Mouse (Mus musculus): Measurements from ENCODE around the gene Ckap4.
A peak's percentile ranks its signal among the peaks of the same experiment; 100 is the strongest.
"Not testable (repeated sequence)": the region's sequence is repeated elsewhere in the genome, so short reads cannot be mapped to it uniquely, and the experiment has no call there.

Gene Ckap4

DNA sequence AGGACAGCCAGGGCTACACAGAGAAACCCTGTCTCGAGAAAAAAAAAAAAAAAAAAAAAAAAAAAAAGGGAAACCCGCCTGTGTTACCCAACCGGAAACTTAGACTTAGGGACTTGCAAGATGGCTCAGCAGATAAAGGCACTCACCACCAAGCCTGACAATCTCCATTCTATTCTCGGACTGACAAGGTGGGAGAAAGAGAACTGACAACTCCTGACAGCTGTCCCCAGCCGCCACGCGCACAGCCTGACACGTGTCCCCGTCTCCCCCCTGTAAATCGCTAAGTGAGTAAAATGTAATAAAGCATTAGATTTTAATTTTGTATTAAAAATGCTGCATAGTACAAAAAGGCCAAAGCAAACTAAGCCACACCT is 16.0 kb upstream of the Ckap4 start:
- no peak for DNase-seq (ENCODE audit: extremely low read depth, insufficient read length, low spot score)

- no peak for DNase-seq (ENCODE audit: extremely low read depth, insufficient read length, low spot score)
Observed at GRCm38 (mm10) chr10:84549146-84549919, 15.5 kb upstream of the Ckap4 start.

- DNase-seq (ENCODE audit: extremely low read depth, insufficient read length, low spot score), result no peak
Observed at GRCm38 (mm10) chr10:84544841-84545610, 11.2 kb upstream of the Ckap4 start.

GRCm38 (mm10) chr10:84542802-84543658 is 9.2 kb upstream of the Ckap4 start:
- no peak for DNase-seq (ENCODE audit: extremely low read depth, insufficient read length, low spot score)

GRCm38 (mm10) chr10:84539651-84540050 is 5.8 kb upstream of the Ckap4 start:
- DNase-seq (ENCODE audit: extremely low read depth, insufficient read length, low spot score), result no peak

DNA sequence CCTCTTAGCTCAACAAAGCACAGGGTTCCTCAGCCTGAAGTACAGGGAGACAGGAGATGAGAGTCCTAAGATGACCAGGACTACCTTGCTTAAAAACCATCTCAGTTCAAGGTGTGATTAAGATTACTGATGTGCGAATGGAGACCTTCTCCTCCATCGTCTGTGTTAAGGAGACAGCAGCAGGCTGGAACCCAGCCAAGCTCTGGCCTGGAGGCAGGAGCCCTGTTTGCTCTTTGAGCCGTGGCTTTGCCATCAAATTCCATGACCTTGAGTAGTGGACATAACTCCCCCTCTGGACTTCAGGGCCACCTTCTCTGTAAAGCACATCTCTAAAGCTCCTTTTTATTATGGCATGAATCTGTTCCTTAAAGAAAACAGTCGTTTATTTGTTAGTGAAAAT is 2.0 kb upstream of the Ckap4 start:
- DNase-seq (ENCODE audit: extremely low read depth, insufficient read length, low spot score), result no peak

DNA sequence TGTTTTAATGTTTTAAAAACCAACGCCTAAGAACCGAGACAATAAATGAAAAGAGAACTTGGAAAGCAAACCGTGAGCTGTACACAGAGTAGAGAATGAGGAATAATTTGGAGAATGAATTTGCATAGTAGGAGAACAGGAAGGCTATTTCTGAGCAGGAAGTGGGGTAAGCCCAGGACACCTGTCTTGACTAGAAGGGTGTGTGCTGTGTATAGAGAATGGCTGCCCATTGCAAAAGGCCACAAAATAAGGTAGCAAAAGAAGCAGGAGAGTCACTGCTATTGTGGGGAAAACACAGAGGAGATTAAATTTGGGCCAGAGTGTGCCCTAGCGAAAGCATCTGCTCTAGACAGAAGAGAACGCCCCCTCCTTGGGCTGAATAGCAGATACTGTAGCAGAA is 1.6 kb upstream of the Ckap4 start:
- no peak for DNase-seq (ENCODE audit: extremely low read depth, insufficient read length, low spot score)

- DNase-seq (ENCODE audit: extremely low read depth, insufficient read length, low spot score), result peak; percentile 79
Observed at GRCm38 (mm10) chr10:84532911-84533882, 665 bp downstream of the Ckap4 start.

- DNase-seq (ENCODE audit: extremely low read depth, insufficient read length, low spot score), result peak; percentile 70
Observed at GRCm38 (mm10) chr10:84532191-84532889, 1.5 kb downstream of the Ckap4 start.

DNA sequence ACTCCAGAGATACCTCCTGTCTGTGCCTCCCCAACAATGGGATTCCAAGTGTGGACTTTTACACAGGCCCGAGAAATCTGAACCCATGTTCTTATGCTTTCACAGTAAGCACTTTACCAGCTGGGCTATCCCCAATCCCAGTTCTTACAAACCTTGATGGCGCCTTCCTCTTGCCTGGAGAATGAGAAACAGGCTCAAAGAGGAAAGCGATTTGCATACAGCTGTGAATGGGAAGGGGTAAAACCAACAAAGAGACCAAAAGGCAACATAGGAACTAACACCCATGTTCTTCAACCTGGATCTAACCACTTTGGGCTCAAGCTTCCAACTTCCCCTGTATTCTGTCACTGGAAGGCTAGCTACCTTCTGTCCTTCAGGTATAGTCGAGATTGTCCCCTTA is 2.3 kb downstream of the Ckap4 start:
- no peak for DNase-seq (ENCODE audit: extremely low read depth, insufficient read length, low spot score)

- DNase-seq (ENCODE audit: extremely low read depth, insufficient read length, low spot score), result no peak
Observed at GRCm38 (mm10) chr10:84530388-84530787, 3.5 kb downstream of the Ckap4 start.

DNA sequence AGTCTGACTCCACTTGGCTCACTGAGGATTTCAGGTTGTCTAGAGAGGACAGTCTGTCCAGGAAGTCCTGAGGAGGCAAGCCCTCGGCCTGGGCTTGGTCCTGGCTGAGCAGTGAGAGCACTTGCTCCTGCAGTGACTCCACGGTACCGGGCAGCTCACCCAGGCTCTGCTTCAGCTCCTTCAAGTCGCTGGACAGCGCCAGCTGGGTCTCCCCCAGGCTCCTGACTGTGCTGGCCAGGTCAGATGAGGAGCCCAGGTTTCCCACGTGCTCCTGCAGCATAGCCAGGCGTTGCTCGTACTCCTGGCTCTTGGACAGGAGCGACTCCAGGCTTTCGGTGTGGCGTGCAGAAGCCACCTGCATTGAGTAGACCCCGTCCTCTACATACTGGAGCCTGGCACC is 6.2 kb downstream of the Ckap4 start:
- peak; percentile 17 for DNase-seq (ENCODE audit: extremely low read depth, insufficient read length, low spot score)

DNA sequence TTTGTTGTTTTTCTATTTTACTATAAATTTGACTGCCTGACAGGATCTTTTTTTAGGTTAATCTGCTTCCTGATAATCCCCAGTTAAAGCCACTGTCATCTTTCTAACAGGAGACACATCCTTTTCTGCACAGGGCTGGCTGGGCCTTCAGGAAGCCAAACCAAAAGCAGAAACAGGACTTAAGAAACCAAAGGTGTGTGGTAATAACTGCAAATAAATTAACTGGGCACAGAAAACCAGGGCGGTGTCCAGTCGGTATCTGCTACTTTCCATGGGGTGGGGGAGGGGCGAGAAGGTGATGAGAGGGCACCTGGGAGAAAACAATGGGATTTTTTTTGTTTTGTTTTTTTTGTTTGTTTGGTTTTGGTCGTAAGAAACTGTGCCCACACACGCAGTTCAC is 6.8 kb downstream of the Ckap4 start:
- no peak for DNase-seq (ENCODE audit: extremely low read depth, insufficient read length, low spot score)

DNA sequence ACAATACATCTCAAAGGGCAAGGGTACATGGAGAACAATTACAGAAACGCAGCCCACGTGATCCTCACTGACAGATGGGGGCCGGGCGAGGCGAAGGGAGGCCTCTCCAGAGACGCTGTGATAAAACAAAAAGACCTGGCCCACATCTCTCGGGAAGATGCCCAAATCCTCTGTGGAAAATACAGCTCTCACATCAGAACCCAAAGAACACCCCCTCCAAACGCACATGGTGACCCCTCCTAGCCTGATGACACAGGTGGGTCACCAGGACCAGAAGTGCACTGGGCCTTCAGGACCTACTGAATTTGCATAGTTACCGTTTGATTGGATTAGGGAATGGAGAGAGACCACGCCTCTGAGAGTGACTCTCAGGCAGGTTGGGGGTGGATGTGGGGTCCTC is 7.4 kb downstream of the Ckap4 start:
- no peak for DNase-seq (ENCODE audit: extremely low read depth, insufficient read length, low spot score)

DNA sequence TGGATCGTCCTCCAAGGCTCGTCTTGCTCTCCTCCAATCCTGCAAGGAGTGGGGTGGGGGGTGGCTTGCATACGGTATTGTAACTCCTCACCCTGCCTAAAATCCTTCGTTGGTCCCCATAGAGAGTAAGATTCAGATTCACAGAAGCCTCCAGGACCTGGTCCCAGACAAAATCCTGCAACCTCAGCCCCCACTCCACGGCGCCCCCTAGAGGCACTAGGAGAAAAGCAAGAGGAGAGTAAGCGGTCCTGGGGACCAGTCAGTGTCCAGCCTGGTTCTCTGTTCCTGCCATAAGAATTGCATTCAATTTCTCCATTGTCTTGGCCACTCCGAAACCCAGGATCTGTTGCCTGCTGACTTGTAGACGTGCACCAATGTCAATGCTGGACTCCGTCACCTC is 10.2 kb downstream of the Ckap4 start:
- no peak for DNase-seq (ENCODE audit: extremely low read depth, insufficient read length, low spot score)

DNA sequence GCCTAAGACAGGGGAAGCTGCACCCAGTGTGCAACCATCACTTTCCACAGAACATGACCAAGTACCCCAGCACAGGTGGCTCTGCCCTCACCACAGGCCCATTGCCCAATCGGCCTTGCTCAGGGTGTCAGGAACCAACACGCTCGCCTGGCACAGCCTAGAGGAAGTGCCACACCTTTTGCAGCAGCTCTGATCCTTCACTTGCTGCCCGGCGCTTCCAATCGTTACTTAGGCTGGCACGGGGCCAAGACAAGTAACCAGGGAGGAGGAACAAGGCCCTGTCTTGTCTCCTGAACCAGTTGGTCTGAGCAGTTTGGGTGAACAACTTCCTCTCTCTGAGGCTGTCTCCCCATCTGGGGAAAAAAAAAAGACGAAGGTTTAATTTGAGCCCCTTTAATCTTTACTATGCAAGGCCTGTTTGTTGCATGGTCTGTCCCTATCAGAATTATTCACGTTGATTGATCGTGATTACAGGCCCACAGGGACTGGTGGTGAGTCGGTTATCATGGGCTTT is 17.4 kb downstream of the Ckap4 start:
- DNase-seq (ENCODE audit: extremely low read depth, insufficient read length, low spot score), result peak; percentile 27

DNA sequence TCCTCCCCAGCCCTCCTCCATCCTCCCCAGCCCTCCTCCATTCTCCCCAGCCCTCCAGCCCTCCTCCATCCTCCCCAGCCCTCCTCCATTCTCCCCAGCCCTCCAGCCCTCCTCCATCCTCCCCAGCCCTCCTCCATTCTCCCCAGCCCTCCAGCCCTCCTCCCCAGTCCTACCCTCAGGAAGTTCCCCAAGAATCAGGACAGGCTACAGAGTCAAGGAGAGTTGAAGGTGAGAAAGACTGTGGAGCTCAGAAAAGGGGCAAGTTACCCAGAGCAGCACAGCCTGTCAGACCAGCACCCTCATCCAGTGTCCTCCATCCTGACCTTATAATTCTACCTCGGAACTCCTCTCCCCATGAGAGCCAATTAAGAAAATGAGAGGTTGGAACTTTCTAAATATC is 17.9 kb downstream of the Ckap4 start:
- DNase-seq (ENCODE audit: extremely low read depth, insufficient read length, low spot score), result not testable (repeated sequence)

GRCm38 (mm10) chr10:84515512-84515950 is 18.3 kb downstream of the Ckap4 start:
- DNase-seq (ENCODE audit: extremely low read depth, insufficient read length, low spot score), result no peak

DNA sequence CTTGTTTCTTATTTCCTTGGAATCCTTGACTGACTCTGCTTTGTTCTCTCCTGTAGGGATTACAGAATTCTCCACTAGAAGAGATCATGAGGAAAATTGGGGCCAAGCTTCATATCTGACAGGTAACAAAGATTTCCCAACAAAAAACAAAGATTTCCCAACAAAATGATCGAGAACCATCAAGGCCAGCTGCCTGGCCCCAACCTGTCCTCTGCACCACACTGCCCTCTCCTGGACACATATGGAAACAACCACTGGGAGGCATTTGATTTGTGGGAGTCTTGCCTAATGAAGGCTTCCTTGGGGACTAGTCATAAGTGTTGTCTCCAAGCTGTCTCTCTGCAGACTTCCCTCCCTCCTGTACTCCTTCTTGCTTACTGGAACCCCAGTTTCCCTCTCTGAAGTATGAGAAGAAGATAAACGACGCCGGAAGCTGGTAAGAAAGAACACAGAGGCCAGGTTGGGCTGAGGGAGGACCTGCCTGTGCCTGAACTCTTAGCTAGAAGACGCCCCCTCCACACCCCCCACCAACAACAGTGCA is 19.8 kb downstream of the Ckap4 start:
- DNase-seq (ENCODE audit: extremely low read depth, insufficient read length, low spot score), result peak; percentile 15

All from 3134 (cell line).